Mouse (Mus musculus) liver, embryonic 13.5 days (tissue): ENCODE measurements at regions not wholly inside any gene's neighbourhood (a gene's known extent, or its start where the extent isn't known, plus 50 kb on each side); places are given as distances from the start of the nearest gene placed in this dataset.

ENCODE experiments used
- ATAC-seq: fragments of 200-750 bp; cut with Nextera tagmentation; 2 replicates; pipeline ENCODE4 v1.8.0; 2017; ENCODE audit warnings: low read depth, mild to moderate bottlenecking, moderate number of reproducible peaks, moderate library complexity
- DNase-seq: peaks from one replicate; pipeline ENCODE4 v3.0.0; 2022
- H3K27ac ChIP-seq: fragments of 300-500 bp; sonication (generic); 2 replicates; pipeline ENCODE4 v1.5.1; 2015; ENCODE audit warnings: moderate library complexity, mild to moderate bottlenecking, inconsistent platforms
- H3K27me3 ChIP-seq: fragments of 300-500 bp; sonication (generic); 2 replicates; pipeline ENCODE4 v1.6.1; 2015; ENCODE audit warnings: mild to moderate bottlenecking, inconsistent platforms
- H3K36me3 ChIP-seq: fragments of 300-500 bp; sonication (generic); 2 replicates; pipeline ENCODE4 v1.6.1; 2015; ENCODE audit warnings: mild to moderate bottlenecking, inconsistent platforms
- H3K4me1 ChIP-seq: fragments of 300-500 bp; sonication (generic); replicated peaks from 2 replicates; pipeline ENCODE4 v1.6.1; 2015; ENCODE audit warnings: inconsistent platforms
- H3K4me2 ChIP-seq: fragments of 300-500 bp; sonication (generic); 2 replicates; pipeline ENCODE4 v1.6.1; 2015; ENCODE audit warnings: inconsistent platforms, mild to moderate bottlenecking, moderate library complexity
- H3K4me3 ChIP-seq: fragments of 300-500 bp; sonication (generic); replicated peaks from 2 replicates; pipeline ENCODE4 v1.5.1; 2015; ENCODE audit warnings: mild to moderate bottlenecking, inconsistent platforms
- H3K9ac ChIP-seq: fragments of 300-500 bp; sonication (generic); 2 replicates; pipeline ENCODE4 v1.6.1; 2015; ENCODE audit warnings: mild to moderate bottlenecking, inconsistent platforms
- H3K9me3 ChIP-seq: fragments of 300-500 bp; sonication (generic); replicated peaks from 2 replicates; pipeline ENCODE4 v1.6.1; 2016; ENCODE audit warnings: inconsistent platforms
- WGBS: fragments of 180-500 bp; shearing (Covaris S2); methylation state at CpG from one replicate; pipeline ENCODE4 v1.1.7; 2015; ENCODE audit not compliant: insufficient replicate concordance; 5-methylcytosine and 5-hydroxymethylcytosine counted together

DNA sequence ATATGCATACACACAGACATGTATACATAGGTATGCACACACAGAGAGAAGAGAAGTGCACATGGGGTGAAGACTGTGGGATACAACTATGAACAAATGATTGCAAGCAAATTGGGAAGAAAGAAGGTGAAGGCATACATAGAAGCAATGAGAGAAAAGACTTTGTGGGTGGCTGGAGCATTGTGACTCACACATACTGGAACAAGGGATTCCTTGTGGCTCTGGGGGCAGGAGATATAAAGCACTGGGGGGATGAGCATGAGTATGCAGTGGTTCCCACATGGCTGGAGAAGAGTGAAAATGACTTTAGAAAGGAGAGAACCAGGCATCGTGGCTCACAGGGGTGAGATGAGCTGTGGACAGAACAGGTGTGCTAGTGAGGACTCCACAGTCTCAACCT lies 156.6 kb downstream of the Nuf2 start:
- Histone ChIP-seq H3K4me1 (no peaks in the 10 kb centered on the region), H3K36me3 (no peaks in the 10 kb centered on the region), H3K4me3 (no peak overlapping the region), H3K27me3 (no peaks in the 10 kb centered on the region), H3K9ac (no peak overlapping the region), H3K9me3 (no peaks in the 10 kb centered on the region), H3K4me2 (no peak overlapping the region), H3K27ac (no peak overlapping the region)
- no peak for DNase-seq
- no peak for ATAC-seq
- WGBS = 56% methylated on average over 1 of the region's 1 CpGs

- DNase-seq = no peak
- Histone ChIP-seq H3K27me3 (no peaks in the 10 kb centered on the region), H3K36me3 (no peaks in the 10 kb centered on the region), H3K9me3 (no peaks in the 10 kb centered on the region), H3K4me2 (no peak overlapping the region), H3K27ac (no peak overlapping the region), H3K4me3 (no peak overlapping the region), H3K9ac (no peak overlapping the region), H3K4me1 (no peaks in the 10 kb centered on the region)
- ATAC-seq = no peak
- 16% methylated on average over 3 of the region's 3 CpGs for WGBS
Measured at GRCm38 (mm10) chr1:169368758-169369157, 162.5 kb downstream of the Nuf2 start.

GRCm38 (mm10) chr1:169367772-169368501 lies 163.3 kb downstream of the Nuf2 start:
- Histone ChIP-seq H3K9ac (no peak overlapping the region), H3K4me2 (no peak overlapping the region), H3K4me1 (no peaks in the 10 kb centered on the region), H3K9me3 (no peaks in the 10 kb centered on the region), H3K27ac (no peak overlapping the region), H3K36me3 (no peaks in the 10 kb centered on the region), H3K4me3 (no peak overlapping the region), H3K27me3 (no peaks in the 10 kb centered on the region)
- ATAC-seq (no peak), DNase-seq (no peak)
- 57% methylated on average over 10 of the region's 10 CpGs for WGBS

DNA sequence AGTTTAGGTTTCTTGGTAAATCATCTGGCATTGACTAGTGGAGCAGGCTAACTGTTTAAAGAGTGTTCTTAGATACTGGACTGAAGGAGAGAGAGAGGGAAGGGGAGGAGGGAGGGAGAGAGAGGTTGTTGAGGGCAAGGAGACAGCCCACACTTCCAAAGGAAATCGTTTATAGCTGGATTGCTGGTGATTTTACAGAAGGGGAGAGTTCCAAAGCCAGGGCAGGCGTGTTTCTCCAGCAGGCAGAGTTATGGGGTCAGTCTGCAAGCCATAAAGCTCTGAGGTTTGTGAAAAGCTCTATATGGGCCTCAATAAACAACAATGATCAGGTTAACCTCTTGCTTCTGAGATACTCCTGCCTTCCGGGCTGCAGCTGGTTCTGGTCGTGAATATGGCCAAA lies 163.9 kb downstream of the Nuf2 start:
- Histone ChIP-seq H3K9ac (no peak overlapping the region), H3K4me2 (no peak overlapping the region), H3K36me3 (no peaks in the 10 kb centered on the region), H3K4me3 (no peak overlapping the region), H3K27ac (no peak overlapping the region), H3K27me3 (no peaks in the 10 kb centered on the region), H3K4me1 (no peaks in the 10 kb centered on the region), H3K9me3 (no peaks in the 10 kb centered on the region)
- DNase-seq (no peak), ATAC-seq (no peak)
- WGBS = 29% methylated on average over 4 of the region's 4 CpGs

- H3K4me3 ChIP-seq = no peak overlapping the region
- no peak overlapping the region for H3K27ac ChIP-seq
- no peak for DNase-seq
- H3K9me3 ChIP-seq = no peaks in the 10 kb centered on the region
- H3K4me2 ChIP-seq = no peak overlapping the region
- ATAC-seq = no peak
- WGBS = 69% methylated on average over 4 of the region's 4 CpGs
- H3K4me1 ChIP-seq = no peaks in the 10 kb centered on the region
- H3K36me3 ChIP-seq = no peaks in the 10 kb centered on the region
- no peak overlapping the region for H3K9ac ChIP-seq
- no peaks in the 10 kb centered on the region for H3K27me3 ChIP-seq
Measured at GRCm38 (mm10) chr1:169362564-169362963, 168.7 kb downstream of the Nuf2 start.

GRCm38 (mm10) chr1:169357652-169358241 lies 173.5 kb downstream of the Nuf2 start:
- Histone ChIP-seq H3K4me2 (no peak overlapping the region), H3K4me3 (no peak overlapping the region), H3K9me3 (no peaks in the 10 kb centered on the region), H3K27me3 (no peaks in the 10 kb centered on the region), H3K9ac (no peak overlapping the region), H3K36me3 (no peaks in the 10 kb centered on the region), H3K27ac (no peak overlapping the region), H3K4me1 (no peaks in the 10 kb centered on the region)
- DNase-seq (no peak), ATAC-seq (no peak)
- WGBS = 53% methylated on average over 6 of the region's 6 CpGs

DNA sequence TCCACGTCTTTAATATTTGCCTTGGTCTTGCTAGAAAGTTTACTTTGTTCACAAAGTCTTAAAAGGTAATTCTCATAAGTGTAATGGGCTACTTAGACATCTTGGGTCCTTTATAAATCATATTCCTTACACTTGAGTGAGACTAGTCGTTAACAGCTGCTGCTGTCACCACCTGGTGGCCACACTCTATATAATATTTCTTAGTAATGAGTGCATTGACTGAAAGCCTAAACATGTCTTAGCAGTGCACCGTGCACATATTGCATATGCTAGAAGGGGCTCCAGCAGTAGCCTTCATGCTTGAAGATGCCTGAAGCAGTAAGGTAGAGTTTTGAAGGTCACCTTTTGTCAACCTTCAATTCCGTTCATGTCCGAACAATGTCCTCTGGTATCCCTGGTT lies 177.2 kb downstream of the Nuf2 start:
- Histone ChIP-seq H3K4me2 (no peak overlapping the region), H3K4me1 (no peaks in the 10 kb centered on the region), H3K27me3 (no peaks in the 10 kb centered on the region), H3K4me3 (no peak overlapping the region), H3K27ac (no peak overlapping the region), H3K9ac (no peak overlapping the region), H3K36me3 (no peaks in the 10 kb centered on the region), H3K9me3 (no peaks in the 10 kb centered on the region)
- DNase-seq (no peak), ATAC-seq (no peak)
- 65% methylated on average over 5 of the region's 5 CpGs for WGBS

DNA sequence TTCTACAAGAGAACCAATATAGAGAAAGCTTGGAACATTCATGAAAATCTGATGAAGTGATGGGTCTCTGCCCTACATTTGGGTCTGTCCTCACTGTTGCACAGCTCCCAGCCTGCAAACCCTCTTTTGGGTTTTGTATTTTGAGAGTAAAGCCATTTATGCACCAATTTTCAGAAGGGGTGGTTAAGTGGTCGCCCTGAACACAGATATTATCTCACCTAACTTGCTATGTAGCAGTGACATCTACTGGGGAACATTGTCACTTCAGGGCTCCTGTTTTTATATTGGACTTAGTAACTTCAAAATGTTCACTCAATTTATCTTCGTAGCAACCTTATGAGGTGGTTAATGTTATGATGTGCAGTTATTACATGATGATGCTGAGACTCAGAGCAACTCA lies 183.6 kb downstream of the Nuf2 start:
- ATAC-seq (no peak), DNase-seq (no peak)
- 31% methylated on average over 2 of the region's 2 CpGs for WGBS
- no peak overlapping the region for H3K4me2 ChIP-seq
- no peaks in the 10 kb centered on the region for H3K9me3 ChIP-seq
- no peaks in the 10 kb centered on the region for H3K4me1 ChIP-seq
- H3K27me3 ChIP-seq = no peaks in the 10 kb centered on the region
- H3K4me3 ChIP-seq = no peak overlapping the region
- H3K9ac ChIP-seq = no peak overlapping the region
- H3K36me3 ChIP-seq = no peaks in the 10 kb centered on the region
- H3K27ac ChIP-seq = no peak overlapping the region

DNA sequence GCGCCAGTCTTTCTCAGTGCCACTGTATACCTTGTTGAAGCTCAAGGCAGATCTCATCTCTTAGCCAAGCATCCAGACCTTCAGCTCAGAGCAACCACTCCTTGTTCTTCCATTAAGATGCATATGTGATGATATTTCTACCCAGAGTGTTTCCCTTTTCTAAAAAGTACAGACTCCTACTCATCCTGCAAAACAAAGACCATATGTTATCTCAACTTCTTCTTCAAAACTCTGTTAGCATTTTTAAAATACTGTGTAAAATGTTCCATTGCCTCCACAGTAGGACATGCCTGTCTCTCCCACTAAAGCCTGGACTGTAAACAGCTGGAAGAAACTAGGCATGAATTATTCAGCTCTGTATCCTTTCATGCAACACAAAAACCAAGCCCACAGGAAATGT lies 184.4 kb downstream of the Nuf2 start:
- DNase-seq = no peak

GRCm38 (mm10) chr1:169341131-169341530 lies 190.1 kb downstream of the Nuf2 start:
- Histone ChIP-seq H3K4me2 (no peak overlapping the region), H3K9me3 (no peaks in the 10 kb centered on the region), H3K27ac (no peak overlapping the region), H3K27me3 (no peaks in the 10 kb centered on the region), H3K36me3 (no peaks in the 10 kb centered on the region), H3K9ac (no peak overlapping the region), H3K4me3 (no peak overlapping the region), H3K4me1 (no peaks in the 10 kb centered on the region)
- ATAC-seq (no peak), DNase-seq (no peak)
- whole genome bisulfite sequencing = 36% methylated on average over 1 of the region's 1 CpGs

More for the DNA sequence above, 184.4 kb downstream of the Nuf2 start:
- Histone ChIP-seq H3K4me2 (no peak overlapping the region), H3K4me1 (no peaks in the 10 kb centered on the region), H3K27ac (no peak overlapping the region), H3K36me3 (no peaks in the 10 kb centered on the region), H3K9me3 (no peaks in the 10 kb centered on the region), H3K4me3 (no peak overlapping the region), H3K27me3 (no peaks in the 10 kb centered on the region), H3K9ac (no peak overlapping the region)
- ATAC-seq = no peak
- 74% methylated on average over 1 of the region's 1 CpGs for WGBS

DNA sequence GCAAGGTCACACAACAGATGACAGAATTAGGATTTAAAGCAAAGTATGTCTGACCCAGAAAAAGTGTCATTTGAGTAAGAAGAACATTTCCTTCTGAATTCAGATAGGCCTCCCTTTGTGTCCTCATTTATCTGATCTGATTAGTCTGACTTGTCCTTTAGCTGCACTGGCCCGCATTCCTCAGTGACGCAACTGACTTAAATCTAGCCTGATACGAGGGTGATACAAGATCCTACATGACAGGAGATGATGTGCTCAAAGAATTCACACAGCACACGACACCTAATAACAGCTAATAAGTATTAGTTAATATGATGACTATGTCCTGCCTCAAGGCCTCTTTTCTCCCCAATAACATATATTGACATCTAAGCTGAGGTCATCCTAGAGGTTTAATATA lies 192.8 kb downstream of the Nuf2 start:
- Histone ChIP-seq H3K36me3 (no peaks in the 10 kb centered on the region), H3K27ac (no peak overlapping the region), H3K9ac (no peak overlapping the region), H3K4me2 (no peak overlapping the region), H3K4me1 (no peaks in the 10 kb centered on the region), H3K27me3 (no peaks in the 10 kb centered on the region), H3K9me3 (no peaks in the 10 kb centered on the region), H3K4me3 (no peak overlapping the region)
- no peak for DNase-seq
- WGBS = 65% methylated on average over 4 of the region's 4 CpGs
- ATAC-seq = no peak

GRCm38 (mm10) chr1:169332165-169332564 lies 199.1 kb downstream of the Nuf2 start:
- no peaks in the 10 kb centered on the region for H3K36me3 ChIP-seq
- H3K4me3 ChIP-seq = no peak overlapping the region
- DNase-seq (no peak), ATAC-seq (no peak)
- no peaks in the 10 kb centered on the region for H3K27me3 ChIP-seq
- 68% methylated on average over 5 of the region's 5 CpGs for WGBS
- H3K4me2 ChIP-seq = no peak overlapping the region
- H3K4me1 ChIP-seq = no peaks in the 10 kb centered on the region
- H3K27ac ChIP-seq = no peak overlapping the region
- no peak overlapping the region for H3K9ac ChIP-seq
- H3K9me3 ChIP-seq = no peaks in the 10 kb centered on the region
